Mouse (Mus musculus) heart, embryonic 16.5 days (tissue): ENCODE measurements around the gene Tnfrsf9. TPM values are rescaled to one million over a fixed set of nuclear protein-coding genes. Genes with fewer than 3 reads are reported as not detected.
A peak's percentile ranks its signal among the peaks of the same experiment; 100 is the strongest.

Source experiments
- ATAC-seq: fragments of 200-750 bp; cut with Nextera tagmentation; replicated peaks from 2 replicates; pipeline ENCODE4 v1.8.0; 2017; ENCODE audit warnings: moderate number of reproducible peaks; ENCODE audit not compliant: insufficient read depth, low FRiP score; ENCODE audit errors: extremely low read depth
- H3K27ac ChIP-seq: fragments of 300-500 bp; sonication (generic); 2 replicates; pipeline ENCODE4 v1.5.1; 2014; ENCODE audit warnings: mild to moderate bottlenecking, low read length, control low read depth, moderate library complexity
- H3K27me3 ChIP-seq: fragments of 300-500 bp; sonication (generic); 2 replicates; pipeline ENCODE4 v1.6.1; 2014; ENCODE audit warnings: low read length, mixed read lengths; ENCODE audit not compliant: control insufficient read depth, insufficient read depth
- H3K36me3 ChIP-seq: fragments of 300-500 bp; sonication (generic); 2 replicates; pipeline ENCODE4 v1.6.1; 2014; ENCODE audit not compliant: control insufficient read depth, insufficient read depth
- H3K4me1 ChIP-seq: fragments of 300-500 bp; sonication (generic); 2 replicates; pipeline ENCODE4 v1.6.1; 2014; ENCODE audit warnings: low read length, mixed read lengths; ENCODE audit not compliant: control insufficient read depth, insufficient read depth
- H3K4me2 ChIP-seq: fragments of 300-500 bp; sonication (generic); 2 replicates; pipeline ENCODE4 v1.6.1; 2014; ENCODE audit warnings: low read depth, mild to moderate bottlenecking, control low read depth, low read length
- H3K4me3 ChIP-seq: fragments of 300-500 bp; sonication (generic); 2 replicates; pipeline ENCODE4 v1.5.1; 2014; ENCODE audit warnings: mild to moderate bottlenecking, control low read depth, low read length
- H3K9ac ChIP-seq: fragments of 300-500 bp; sonication (generic); 2 replicates; pipeline ENCODE4 v1.6.1; 2014; ENCODE audit warnings: low read length, control low read depth
- H3K9me3 ChIP-seq: fragments of 300-500 bp; sonication (generic); replicated peaks from 2 replicates; pipeline ENCODE4 v1.6.1; 2016; ENCODE audit warnings: low read length; ENCODE audit not compliant: control insufficient read depth
- WGBS: fragments of 180-500 bp; shearing (Covaris S2); extraction: QIAGEN DNeasy Blood & Tissue Kit; methylation state at CpG from one replicate; pipeline ENCODE4 v1.1.7; 2014; 5-methylcytosine and 5-hydroxymethylcytosine counted together
- polyA plus RNA-seq: library from polyadenylated mRNA; unstranded; fragments of >200 nt; fragmentation: Nextera tagmentation; extraction: Ambion mirVana; gene quantifications from 2 replicates; pipeline ENCODE4 v1.2.1, GENCODE M21; 2015

The Tnfrsf9 gene
- polyA plus RNA-seq, 1 experiment from 2014 or later: 2.9 TPM

DNA sequence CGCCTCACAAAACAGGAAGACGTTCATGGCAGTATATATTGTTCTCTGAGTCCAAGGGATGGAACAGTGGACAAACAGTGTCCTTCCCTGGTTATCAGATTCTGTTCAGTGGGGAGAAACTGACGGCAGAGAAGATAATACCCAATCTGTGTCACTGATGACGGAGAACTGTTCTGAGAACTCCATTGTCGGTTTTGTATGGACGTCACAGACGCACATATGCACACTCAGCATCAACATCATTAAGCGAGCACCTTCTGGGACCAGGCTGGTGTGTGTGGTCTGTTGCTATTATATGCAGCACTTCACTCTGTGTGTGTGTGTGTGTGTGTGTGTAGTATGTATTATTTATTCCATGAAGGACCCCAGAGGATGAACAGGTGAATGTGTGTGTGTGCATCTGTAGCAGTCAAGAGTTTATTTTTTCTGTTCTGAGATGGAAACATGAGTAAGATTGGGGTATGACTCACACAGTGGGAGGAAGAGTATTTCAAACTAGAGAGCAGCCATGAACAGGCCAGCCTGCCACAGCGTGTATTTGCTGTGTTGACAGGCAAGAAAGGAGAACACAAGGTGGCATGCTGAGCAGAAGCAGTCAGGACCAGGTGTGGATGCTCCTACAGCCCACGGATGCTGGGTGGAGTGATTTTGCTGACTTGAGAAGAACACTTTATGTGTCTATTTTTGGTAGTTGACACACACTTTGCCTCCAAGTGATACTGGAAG is 982 bp downstream of the Tnfrsf9 start:
- Histone ChIP-seq H3K36me3 (no peaks in the 10 kb centered on the region), H3K9ac (peak overlapping the region; percentile 90), H3K4me1 (peaks cover 16% of the 10 kb centered on the region), H3K4me3 (peak overlapping the region; percentile 83), H3K9me3 (no peaks in the 10 kb centered on the region), H3K4me2 (peak overlapping the region; percentile 87), H3K27me3 (no peaks in the 10 kb centered on the region), H3K27ac (peak overlapping the region; percentile 94)
- WGBS: 46% methylated on average over 10 of the region's 10 CpGs
- ATAC-seq: no peak

DNA sequence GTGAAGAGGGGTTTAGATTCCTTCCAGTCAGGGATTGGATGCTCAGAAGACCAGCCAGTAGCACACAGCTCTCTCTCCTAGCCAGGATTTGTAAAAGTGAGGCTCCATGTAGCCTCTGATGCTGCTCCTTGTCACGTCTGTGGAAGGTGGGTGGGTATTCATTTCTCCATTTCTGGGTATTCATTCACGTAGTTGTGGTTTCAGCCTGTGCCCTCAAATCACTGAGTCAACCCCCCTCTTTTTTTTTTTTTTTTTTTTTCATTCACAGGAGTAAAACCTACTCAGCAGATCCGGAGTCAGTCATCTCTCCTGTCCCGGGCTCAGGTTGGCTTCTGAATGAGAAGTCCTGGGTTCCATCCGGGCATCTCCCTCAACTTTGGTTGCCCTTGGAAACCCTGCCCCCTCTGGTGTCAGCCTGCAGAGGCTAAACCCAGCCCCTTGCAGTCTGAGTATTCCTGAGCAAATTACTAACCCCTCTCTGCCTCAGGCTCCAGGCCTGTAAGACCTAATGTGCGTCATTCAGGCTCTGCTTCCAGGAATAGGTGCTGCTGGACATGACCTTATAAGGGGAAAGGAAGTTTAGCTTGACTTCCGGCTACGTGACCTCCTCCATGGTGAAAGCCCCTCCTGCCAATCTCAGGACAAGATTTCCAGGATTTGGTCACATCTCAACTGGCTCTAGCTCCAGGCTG is 3.1 kb downstream of the Tnfrsf9 start:
- WGBS: 54% methylated on average over 8 of the region's 8 CpGs
- Histone ChIP-seq H3K4me1 (peaks cover 16% of the 10 kb centered on the region), H3K9ac (no peak overlapping the region), H3K27me3 (no peaks in the 10 kb centered on the region), H3K4me3 (no peak overlapping the region), H3K36me3 (no peaks in the 10 kb centered on the region), H3K4me2 (no peak overlapping the region), H3K9me3 (no peaks in the 10 kb centered on the region), H3K27ac (no peak overlapping the region)
- no peak for ATAC-seq

DNA sequence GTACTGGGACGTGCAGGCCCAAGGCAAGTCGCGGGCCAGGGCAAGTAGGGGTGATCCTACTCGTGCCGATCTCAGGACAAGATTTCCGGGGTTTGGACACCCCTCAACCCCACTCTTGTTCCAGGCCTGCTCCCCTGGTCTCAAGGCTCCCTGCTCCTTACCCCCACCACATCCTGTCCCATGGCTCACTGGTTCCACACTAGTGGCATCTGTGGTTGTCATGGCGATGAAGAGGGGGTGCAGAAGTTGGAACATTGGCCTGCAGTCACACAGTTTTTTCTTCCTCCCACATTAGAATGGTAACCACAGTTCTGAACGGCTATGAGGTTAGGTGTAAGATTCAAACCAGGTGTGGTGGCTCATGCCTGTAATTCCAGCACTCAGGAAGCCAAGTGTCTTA is 6.8 kb downstream of the Tnfrsf9 start:
- no peak overlapping the region for H3K4me3 ChIP-seq
- no peaks in the 10 kb centered on the region for H3K9me3 ChIP-seq
- H3K27ac ChIP-seq: no peak overlapping the region
- H3K9ac ChIP-seq: no peak overlapping the region
- no peak overlapping the region for H3K4me2 ChIP-seq
- peaks cover 3% of the 10 kb centered on the region; the same call in 1 of the 2 replicates for H3K4me1 ChIP-seq
- no peak; the same call in 1 of the 2 replicates for ATAC-seq
- WGBS: 80% methylated on average over 8 of the region's 8 CpGs
- no peaks in the 10 kb centered on the region for H3K27me3 ChIP-seq
- H3K36me3 ChIP-seq: no peaks in the 10 kb centered on the region

DNA sequence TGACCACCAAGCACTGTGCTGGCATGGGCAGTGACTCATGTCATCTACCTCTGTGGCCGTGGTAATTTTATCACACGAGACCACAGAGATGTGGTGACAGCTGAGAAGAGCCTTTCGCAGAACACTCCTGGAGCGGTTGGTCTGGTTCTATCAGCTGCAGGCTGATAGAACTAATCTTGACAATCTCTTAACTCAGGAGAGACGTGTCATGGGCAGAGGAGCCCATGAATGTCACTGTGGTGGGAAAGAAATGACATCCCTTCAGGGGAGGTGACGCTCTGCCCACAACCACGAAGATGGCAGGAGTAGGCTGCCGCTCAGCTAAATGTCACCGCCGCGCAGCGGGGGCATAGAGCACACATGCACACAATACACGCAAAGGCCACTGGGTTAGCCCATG is 9.9 kb downstream of the Tnfrsf9 start:
- 50% methylated on average over 13 of the region's 13 CpGs for WGBS
- Histone ChIP-seq H3K4me2 (peak overlapping the region; percentile 32), H3K27me3 (no peaks in the 10 kb centered on the region), H3K9me3 (no peaks in the 10 kb centered on the region), H3K9ac (no peak overlapping the region), H3K36me3 (no peaks in the 10 kb centered on the region), H3K4me3 (no peak overlapping the region), H3K27ac (no peak overlapping the region), H3K4me1 (peaks cover 3% of the 10 kb centered on the region; the same call in 1 of the 2 replicates)
- ATAC-seq: peak; percentile 33; the same call in 1 of the 2 replicates

DNA sequence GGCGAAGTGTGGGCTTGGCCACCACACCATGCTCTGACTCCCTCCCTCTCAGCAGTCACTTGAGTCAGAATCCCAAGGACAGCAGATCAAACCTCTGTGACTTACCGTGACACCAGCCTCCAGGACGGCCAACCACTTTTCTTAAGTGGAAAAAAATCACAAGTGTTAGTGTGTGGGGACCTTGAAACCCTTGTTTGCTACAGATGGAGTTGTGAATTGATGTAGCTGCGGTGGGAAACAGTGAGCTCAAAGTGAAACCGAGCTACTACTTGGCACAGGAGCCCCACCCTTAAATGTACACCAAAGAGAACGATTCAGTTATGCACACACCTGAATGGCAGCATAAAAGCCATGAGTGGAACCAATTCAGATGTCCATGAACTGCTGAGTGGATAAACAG is 10.6 kb downstream of the Tnfrsf9 start:
- no peak overlapping the region for H3K9ac ChIP-seq
- no peaks in the 10 kb centered on the region for H3K9me3 ChIP-seq
- no peak overlapping the region for H3K27ac ChIP-seq
- peak overlapping the region; percentile 32; the same call in 1 of the 2 replicates for H3K4me2 ChIP-seq
- WGBS: 65% methylated on average over 6 of the region's 6 CpGs
- peaks cover 3% of the 10 kb centered on the region; the same call in 1 of the 2 replicates for H3K4me1 ChIP-seq
- no peaks in the 10 kb centered on the region for H3K27me3 ChIP-seq
- no peaks in the 10 kb centered on the region for H3K36me3 ChIP-seq
- ATAC-seq: no peak
- no peak overlapping the region for H3K4me3 ChIP-seq

DNA sequence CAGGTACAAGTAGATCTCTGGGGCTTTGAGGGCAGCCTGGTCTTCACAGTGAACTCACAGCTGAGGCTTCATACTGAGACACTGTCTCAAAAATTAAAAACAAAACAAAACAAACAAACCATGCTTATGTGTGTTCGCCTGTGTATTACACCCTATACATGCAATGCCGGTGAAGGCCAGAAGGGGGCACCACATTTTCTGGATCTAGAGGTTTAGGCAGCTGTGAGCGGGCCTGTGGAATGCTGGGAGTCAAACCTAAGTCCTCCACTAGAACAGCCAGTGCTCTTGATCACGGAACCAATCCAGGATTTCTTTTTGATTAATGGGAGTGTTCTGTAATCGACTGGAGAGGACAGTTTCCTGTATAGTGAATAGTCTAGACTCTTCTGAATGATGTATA is 11.6 kb downstream of the Tnfrsf9 start:
- no peak overlapping the region for H3K9ac ChIP-seq
- H3K4me1 ChIP-seq: peaks cover 3% of the 10 kb centered on the region; the same call in 1 of the 2 replicates
- H3K36me3 ChIP-seq: no peaks in the 10 kb centered on the region
- H3K27me3 ChIP-seq: no peaks in the 10 kb centered on the region
- no peak overlapping the region for H3K4me2 ChIP-seq
- ATAC-seq: no peak
- H3K4me3 ChIP-seq: no peak overlapping the region
- H3K9me3 ChIP-seq: no peaks in the 10 kb centered on the region
- no peak overlapping the region for H3K27ac ChIP-seq
- 56% methylated on average over 5 of the region's 5 CpGs for WGBS

DNA sequence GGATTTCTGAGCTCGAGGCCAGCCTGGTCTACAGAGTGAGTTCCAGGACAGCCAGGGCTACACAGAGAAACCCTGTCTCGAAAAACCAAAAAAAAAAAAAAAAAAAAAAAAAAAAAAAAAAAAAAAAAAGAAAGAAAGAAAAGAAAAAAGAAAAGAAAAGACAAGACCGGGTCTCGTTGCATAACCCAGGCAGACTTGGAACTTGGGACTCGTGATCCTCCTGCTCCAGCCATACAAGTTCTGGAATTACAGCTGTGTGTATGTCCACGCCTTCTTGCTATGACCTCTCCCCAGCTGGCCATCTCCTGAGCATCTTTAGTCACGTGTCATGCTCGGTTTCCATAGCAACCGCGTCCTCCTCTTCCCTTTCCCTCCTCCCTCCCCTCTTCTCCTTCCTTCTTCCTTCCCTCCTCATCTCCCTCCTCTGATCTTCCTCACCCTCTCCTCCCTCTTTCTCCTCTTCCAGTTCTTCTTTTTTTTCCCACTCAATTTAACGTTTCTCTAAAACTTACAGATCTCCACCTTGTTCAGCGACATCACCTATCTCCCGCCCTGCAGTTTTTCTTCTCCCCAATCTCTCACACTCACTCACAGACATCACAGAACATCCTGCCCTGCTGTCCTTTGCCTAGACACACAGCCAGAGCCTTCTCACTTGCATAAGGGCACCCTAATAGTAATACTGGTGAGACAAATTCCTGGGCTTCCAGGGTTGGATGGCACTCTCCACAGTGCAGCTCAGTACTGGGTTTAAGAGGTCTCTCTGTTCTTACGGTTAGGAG is 12.8 kb downstream of the Tnfrsf9 start:
- ATAC-seq: no peak
- Histone ChIP-seq H3K27ac (no peak overlapping the region), H3K9me3 (no peaks in the 10 kb centered on the region), H3K36me3 (no peaks in the 10 kb centered on the region), H3K4me1 (peaks cover 3% of the 10 kb centered on the region; the same call in 1 of the 2 replicates), H3K4me2 (no peak overlapping the region), H3K9ac (no peak overlapping the region), H3K27me3 (no peaks in the 10 kb centered on the region), H3K4me3 (no peak overlapping the region)
- WGBS: 48% methylated on average over 13 of the region's 14 CpGs

DNA sequence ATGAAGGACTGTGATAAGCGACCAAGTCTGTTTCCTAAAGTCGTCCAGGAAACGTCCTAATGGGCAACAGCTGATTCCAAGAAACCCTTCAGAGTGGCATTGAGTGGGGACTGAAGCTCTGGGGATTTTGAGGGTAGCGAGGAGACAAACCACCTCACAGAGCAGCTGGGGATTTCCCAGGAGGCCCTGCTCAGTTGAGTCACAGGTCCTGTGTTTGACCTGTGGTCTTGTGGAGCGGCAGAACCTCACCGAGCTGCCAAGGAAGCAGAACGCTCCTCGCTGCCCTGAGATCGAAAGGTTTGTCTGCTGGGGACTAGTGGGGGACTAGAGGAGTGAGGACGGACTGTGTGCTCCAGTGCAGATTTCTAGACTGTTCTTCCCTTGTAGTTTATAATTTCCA is 13.4 kb downstream of the Tnfrsf9 start:
- Histone ChIP-seq H3K4me2 (no peak overlapping the region), H3K36me3 (no peaks in the 10 kb centered on the region), H3K9me3 (no peaks in the 10 kb centered on the region), H3K27ac (no peak overlapping the region), H3K9ac (no peak overlapping the region), H3K4me1 (peaks cover 3% of the 10 kb centered on the region; the same call in 1 of the 2 replicates), H3K27me3 (no peaks in the 10 kb centered on the region), H3K4me3 (no peak overlapping the region)
- whole genome bisulfite sequencing: 55% methylated on average over 10 of the region's 10 CpGs
- no peak for ATAC-seq
